Mouse (Mus musculus) monocyte, adult 2 months (primary cell): ENCODE results near the gene Agfg1.

Experiments
- DNase-seq, 2 experiments: peaks; one replicate each; pipeline ENCODE4 v3.0.0; 2022; ENCODE audit warnings: low spot score in 2 of 2, low read depth in 1 of 2

Gene Agfg1

DNA sequence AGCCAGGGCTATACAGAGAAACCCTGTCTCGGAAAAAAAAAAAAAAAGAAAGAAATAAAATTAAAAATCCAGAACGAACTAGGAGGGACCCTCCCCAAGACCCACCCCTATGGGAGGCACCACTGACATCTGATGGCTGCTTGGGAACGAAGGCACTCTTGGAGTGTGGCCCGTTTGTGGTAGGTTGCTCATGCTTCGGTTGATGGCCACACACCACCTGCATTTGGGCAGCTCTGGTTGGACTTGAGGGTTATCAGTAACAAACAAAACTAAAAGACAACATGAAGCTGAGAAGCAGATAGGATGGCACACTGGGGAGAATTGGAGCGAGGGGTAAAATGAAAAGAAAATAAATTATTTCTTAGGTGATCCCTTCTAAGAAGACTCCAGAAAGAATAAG is 15.1 kb upstream of the Agfg1 start:
- no peak for DNase-seq

DNA sequence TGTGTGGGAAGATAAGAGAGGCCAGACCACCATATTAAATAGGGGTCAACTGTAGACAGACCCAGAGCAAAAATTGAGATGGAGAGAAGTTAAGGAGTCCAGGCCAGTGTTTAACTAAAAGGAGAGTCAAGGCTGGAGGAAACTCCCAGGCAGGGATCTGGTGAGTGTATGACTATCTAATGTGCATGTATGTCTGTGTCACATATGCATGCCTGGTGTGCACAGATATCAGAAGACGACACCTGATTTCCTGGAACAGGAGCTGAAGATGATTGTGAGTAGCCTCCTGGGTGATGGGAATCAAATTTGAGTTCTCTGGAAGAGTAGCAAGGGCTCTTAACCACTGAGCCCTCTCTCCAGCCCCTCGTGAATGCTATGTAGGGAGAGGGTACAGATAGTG is 14.0 kb upstream of the Agfg1 start:
- DNase-seq = no peak

- no peak for DNase-seq
Observed at GRCm38 (mm10) chr1:82825783-82826182, 13.5 kb upstream of the Agfg1 start.

- DNase-seq = no peak
Observed at GRCm38 (mm10) chr1:82826911-82827310, 12.4 kb upstream of the Agfg1 start.

- DNase-seq = no peak
Observed at GRCm38 (mm10) chr1:82830771-82831170, 8.5 kb upstream of the Agfg1 start.

GRCm38 (mm10) chr1:82831547-82832240 is 7.6 kb upstream of the Agfg1 start:
- no peak for DNase-seq

GRCm38 (mm10) chr1:82832495-82833021 is 6.7 kb upstream of the Agfg1 start:
- no peak for DNase-seq

- no peak for DNase-seq
Observed at GRCm38 (mm10) chr1:82833501-82833900, 5.8 kb upstream of the Agfg1 start.

- peak in 1 of 2 experiments; percentile 4 for DNase-seq
Observed at GRCm38 (mm10) chr1:82834572-82834971, 4.7 kb upstream of the Agfg1 start.

GRCm38 (mm10) chr1:82836342-82837217 is 2.7 kb upstream of the Agfg1 start:
- no peak for DNase-seq

GRCm38 (mm10) chr1:82837579-82837978 is 1.7 kb upstream of the Agfg1 start:
- DNase-seq = no peak

- DNase-seq = no peak
Observed at GRCm38 (mm10) chr1:82838469-82839295, 601 bp upstream of the Agfg1 start.

DNA sequence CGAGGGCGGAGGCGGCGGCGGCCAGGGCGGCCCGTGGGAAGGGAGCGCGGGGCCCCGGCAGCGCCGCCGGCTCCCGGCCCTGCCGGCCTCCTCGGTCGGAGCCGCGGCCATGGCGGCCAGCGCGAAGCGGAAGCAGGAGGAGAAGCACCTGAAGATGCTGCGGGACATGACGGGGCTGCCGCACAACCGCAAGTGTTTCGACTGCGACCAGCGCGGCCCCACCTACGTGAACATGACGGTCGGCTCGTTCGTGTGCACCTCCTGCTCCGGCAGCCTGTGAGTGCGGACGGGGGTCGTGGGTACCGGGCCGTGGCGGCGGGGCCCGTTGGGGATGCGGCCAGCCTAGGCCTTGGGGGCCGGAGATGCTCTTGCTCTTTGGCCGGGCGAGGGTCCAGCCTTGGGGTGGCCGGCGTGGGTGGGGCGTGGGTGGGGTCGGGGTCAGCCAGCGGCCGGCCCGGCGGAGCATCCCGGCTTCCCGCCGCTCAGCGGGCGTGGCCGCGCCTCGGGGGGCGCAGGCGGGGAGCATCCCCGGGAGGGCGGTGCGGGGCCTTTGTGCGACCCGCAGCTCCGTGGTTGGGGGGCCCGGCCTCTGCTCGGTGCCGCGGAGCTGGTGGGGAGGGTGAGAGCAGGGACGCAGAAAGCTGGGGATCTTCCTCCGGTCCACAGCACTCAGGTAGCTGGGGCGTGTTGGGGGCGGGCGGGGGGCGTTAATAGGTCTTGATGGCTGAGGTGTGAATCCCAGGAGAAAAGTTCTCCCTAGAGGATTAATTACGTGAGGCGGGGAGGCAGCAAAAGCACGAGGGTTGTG is 535 bp downstream of the Agfg1 start:
- no peak for DNase-seq

GRCm38 (mm10) chr1:82855729-82856128 is 16.4 kb downstream of the Agfg1 start:
- no peak for DNase-seq

- no peak for DNase-seq
Observed at GRCm38 (mm10) chr1:82858236-82858635, 19.0 kb downstream of the Agfg1 start.

GRCm38 (mm10) chr1:82860391-82860790 is 21.1 kb downstream of the Agfg1 start:
- DNase-seq = no peak

DNA sequence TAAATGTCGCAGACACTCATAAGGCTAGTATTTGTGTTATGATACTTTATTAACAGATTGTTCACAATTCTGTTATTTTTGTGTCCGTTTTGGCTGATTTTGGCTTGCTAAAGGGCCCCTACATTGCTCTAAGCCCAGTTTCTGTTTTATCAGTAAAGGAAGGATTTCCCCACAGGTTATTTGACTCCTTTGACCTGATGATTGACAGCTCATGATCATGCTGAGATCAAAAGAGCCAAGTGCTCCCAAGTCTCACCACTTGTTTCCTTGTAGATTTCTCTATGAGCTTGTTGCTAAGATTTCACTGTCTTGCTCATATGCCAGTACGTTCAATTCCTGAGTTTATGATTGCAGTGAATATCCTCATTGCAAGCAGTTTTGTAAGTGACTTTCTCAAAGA is 30.9 kb downstream of the Agfg1 start:
- no peak for DNase-seq

- DNase-seq = no peak
Observed at GRCm38 (mm10) chr1:82879172-82879571, 39.9 kb downstream of the Agfg1 start.

- no peak for DNase-seq
Observed at GRCm38 (mm10) chr1:82880196-82880595, 40.9 kb downstream of the Agfg1 start.

DNA sequence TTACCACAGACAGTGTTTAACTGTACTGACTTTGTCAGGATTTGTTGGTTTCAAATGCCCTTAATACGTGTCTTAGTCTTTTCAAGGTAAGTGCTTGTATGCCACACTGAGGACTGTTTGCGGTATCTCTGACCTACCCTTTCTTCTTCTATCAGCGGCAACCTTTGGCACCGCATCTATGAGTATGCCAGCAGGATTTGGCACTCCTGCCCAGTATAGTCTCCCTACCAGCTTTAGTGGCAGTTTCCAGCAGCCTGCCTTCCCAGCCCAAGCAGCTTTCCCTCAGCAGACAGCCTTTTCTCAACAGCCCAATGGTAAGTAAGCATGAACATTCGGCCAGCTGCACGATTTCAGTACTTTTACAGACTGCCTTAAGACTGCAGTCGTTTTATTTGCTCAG is 54.0 kb downstream of the Agfg1 start:
- no peak for DNase-seq

DNA sequence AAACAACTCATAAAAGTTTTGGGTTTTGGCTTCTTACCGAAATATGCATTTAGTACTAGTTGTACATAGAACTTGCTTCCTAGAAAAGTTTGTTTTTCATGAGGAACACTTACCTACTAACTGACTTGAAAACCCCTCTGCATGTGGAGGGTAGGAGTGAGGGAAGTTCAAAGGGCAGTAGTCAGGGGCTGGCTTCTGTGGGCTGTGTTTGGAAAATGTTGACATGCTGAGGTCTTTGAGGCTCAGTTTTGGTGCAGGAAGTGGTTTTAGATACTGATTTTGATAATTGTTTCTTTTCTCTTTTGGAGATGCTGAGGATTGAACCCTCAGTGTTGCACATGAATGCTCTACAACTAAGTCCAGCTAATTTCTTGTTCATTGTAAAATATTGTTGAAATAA is 61.3 kb downstream of the Agfg1 start:
- DNase-seq = no peak
